Comparison of ENCODE assay signal across 26 mouse cellular contexts in genomic region chr1:185967816-185968215, GRCm38 (mm10).
DNase-seq lines count a peak whose midpoint lies in the region; ATAC-seq and TF ChIP-seq lines count a peak whose summit lies in the region.
"Had no signal": no experiment of that assay in that cellular context is flagged by ENCODE, and none has a peak within 500 bp of the region (broad histone marks: within the 10 kb centered on the region; RNA-seq: fewer than 3 reads in every experiment).

No protein-coding gene starts in this region.

- H3K4me2 ChIP-seq in limb, embryonic 14.5 days (replicated peaks; ENCODE audit: low read depth, low read length, severe bottlenecking): no peak overlapping the region
- H3K4me2 ChIP-seq in lung, embryonic 16.5 days (ENCODE audit: low read depth, low read length): no peak overlapping the region
- no peak overlapping the region for H3K4me2 ChIP-seq in embryonic facial prominence, embryonic 13.5 days
- no peak overlapping the region for H3K4me2 ChIP-seq in embryonic facial prominence, embryonic 15.5 days (replicated peaks)
- H3K4me2 ChIP-seq: embryonic facial prominence, embryonic 12.5 days; heart, embryonic 13.5 days; hindbrain, embryonic 14.5 days had no signal

- no peak for TF ChIP-seq CTCF in lung, adult 2 months (IDR thresholded peaks at IDR 0.05; ENCODE audit: insufficient read depth, low read length)

- no peaks in the 10 kb centered on the region for H3K27me3 ChIP-seq in limb, embryonic 14.5 days (ENCODE audit: control insufficient read depth, insufficient read depth, low read length)
- no peaks in the 10 kb centered on the region for H3K27me3 ChIP-seq in limb, embryonic 10.5 days (ENCODE audit: low read depth, poor library complexity, severe bottlenecking)
- no peaks in the 10 kb centered on the region for H3K27me3 ChIP-seq in lung, embryonic 16.5 days (ENCODE audit: control insufficient read depth, insufficient read depth, low read depth, low read length)
- H3K27me3 ChIP-seq in embryonic facial prominence, embryonic 13.5 days: peaks cover 9% of the 10 kb centered on the region; the same call in 1 of the 2 replicates
- H3K27me3 ChIP-seq in embryonic facial prominence, embryonic 15.5 days: no peaks in the 10 kb centered on the region
- H3K27me3 ChIP-seq: embryonic facial prominence, embryonic 12.5 days; heart, embryonic 13.5 days had no signal

- WGBS in limb, embryonic 14.5 days: 29% methylated on average over 6 of the region's 6 CpGs
- 77% methylated on average over 6 of the region's 6 CpGs for WGBS in limb, embryonic 10.5 days
- WGBS in lung, embryonic 16.5 days: 58% methylated on average over 6 of the region's 6 CpGs
- WGBS in lung, adult 2 months: 70% methylated on average over 6 of the region's 6 CpGs
- WGBS in embryonic facial prominence, embryonic 13.5 days: 36% methylated on average over 6 of the region's 6 CpGs
- WGBS in embryonic facial prominence, embryonic 15.5 days: 29% methylated on average over 6 of the region's 6 CpGs

- no peaks in the 10 kb centered on the region for H3K36me3 ChIP-seq in limb, embryonic 14.5 days (ENCODE audit: control insufficient read depth, insufficient read depth, low read length)
- H3K36me3 ChIP-seq in limb, embryonic 10.5 days: no peaks in the 10 kb centered on the region
- H3K36me3 ChIP-seq in lung, embryonic 16.5 days (ENCODE audit: control insufficient read depth, insufficient read depth, low read length): no peaks in the 10 kb centered on the region
- H3K36me3 ChIP-seq in embryonic facial prominence, embryonic 13.5 days: no peaks in the 10 kb centered on the region
- H3K36me3 ChIP-seq in embryonic facial prominence, embryonic 15.5 days: no peaks in the 10 kb centered on the region
- H3K36me3 ChIP-seq: embryonic facial prominence, embryonic 12.5 days; heart, embryonic 10.5 days; heart, embryonic 13.5 days had no signal

- peaks cover 12% of the 10 kb centered on the region; the same call in 1 of the 2 replicates for H3K4me1 ChIP-seq in limb, embryonic 14.5 days (ENCODE audit: control insufficient read depth, insufficient read depth, low read length)
- peaks cover 14% of the 10 kb centered on the region; the same call in 1 of the 2 replicates for H3K4me1 ChIP-seq in limb, embryonic 10.5 days
- peaks cover 4% of the 10 kb centered on the region; the same call in 1 of the 2 replicates for H3K4me1 ChIP-seq in lung, embryonic 16.5 days (replicated peaks; ENCODE audit: control insufficient read depth, insufficient read depth, low read length)
- H3K4me1 ChIP-seq in lung, adult 2 months (ENCODE audit: control insufficient read depth, insufficient read depth, low read length): no peaks in the 10 kb centered on the region; the same call in 1 of the 2 replicates
- peaks cover 19% of the 10 kb centered on the region for H3K4me1 ChIP-seq in embryonic facial prominence, embryonic 13.5 days
- peaks cover 17% of the 10 kb centered on the region for H3K4me1 ChIP-seq in embryonic facial prominence, embryonic 15.5 days

- TF ChIP-seq POLR2A in limb, embryonic 14.5 days (IDR thresholded peaks at IDR 0.05; ENCODE audit: borderline replicate concordance, extremely low read depth, insufficient read depth, insufficient read length): no peak
- TF ChIP-seq POLR2A in lung, adult 2 months (IDR thresholded peaks at IDR 0.05; ENCODE audit: borderline replicate concordance, extremely low read depth, low read depth, low read length): no peak

- no peak overlapping the region for H3K27ac ChIP-seq in limb, embryonic 14.5 days (replicated peaks; ENCODE audit: low read depth, low read length)
- H3K27ac ChIP-seq in limb, embryonic 10.5 days: no peak overlapping the region
- peak overlapping the region; percentile 76 for H3K27ac ChIP-seq in lung, embryonic 16.5 days (ENCODE audit: low read length)
- H3K27ac ChIP-seq in embryonic facial prominence, embryonic 13.5 days: 0 out of 2 replicates have a peak overlapping the region, but pooled peaks have one; percentile 8
- no peak overlapping the region; the same call in 1 of the 2 replicates for H3K27ac ChIP-seq in embryonic facial prominence, embryonic 15.5 days (replicated peaks)
- H3K27ac ChIP-seq: embryonic facial prominence, embryonic 12.5 days; gastrocnemius, adult 2 months; heart, embryonic 10.5 days; heart, embryonic 13.5 days; hindbrain, embryonic 14.5 days; hindbrain, postnatal 0 days had no signal

- DNase-seq in limb, embryonic 14.5 days (ENCODE audit: low spot score): no peak
- no peak for DNase-seq in limb, embryonic 10.5 days (ENCODE audit: low spot score)
- DNase-seq in lung, adult 2 months: no peak
- DNase-seq in right cerebral cortex, postnatal 10 days (ENCODE audit: low spot score in 2 of 2): no peak
- DNase-seq: adrenal gland, adult 8-10 months; adrenal gland, postnatal 25 days; cerebellum, adult 11-12 months; cerebellum, adult 8-10 months; cerebellum, postnatal 36 days; embryo, embryonic 11 days; forebrain, postnatal 0 days; gastrocnemius, adult 2 months; heart, adult 18-20 months; heart, postnatal 14 days; heart, postnatal 4 days had no signal

- peak; percentile 47; the same call in 1 of the 2 replicates for ATAC-seq in limb, embryonic 14.5 days (ENCODE audit: low FRiP score, low read depth)
- no peak for ATAC-seq in lung, embryonic 16.5 days (ENCODE audit: low read depth)
- ATAC-seq in embryonic facial prominence, embryonic 13.5 days (ENCODE audit: insufficient number of reproducible peaks, insufficient read depth, low FRiP score, low TSS enrichment, low read depth): no peak
- ATAC-seq in embryonic facial prominence, embryonic 15.5 days (ENCODE audit: insufficient number of reproducible peaks, low FRiP score, low TSS enrichment, low read depth): peak; percentile 70; the same call in 1 of the 2 replicates
- ATAC-seq: CD4-positive, CD25-positive, alpha-beta regulatory T cell, adult 4 months; forebrain, embryonic 14.5 days; forebrain, postnatal 0 days; hindbrain, postnatal 0 days; inflammation-experienced regulatory T-cells, adult 6 months had no signal

- H3K9me3 ChIP-seq in limb, embryonic 14.5 days (ENCODE audit: control insufficient read depth, low read length): no peaks in the 10 kb centered on the region
- no peaks in the 10 kb centered on the region for H3K9me3 ChIP-seq in limb, embryonic 10.5 days (replicated peaks)
- H3K9me3 ChIP-seq in lung, embryonic 16.5 days (ENCODE audit: control insufficient read depth, low read length): no peaks in the 10 kb centered on the region
- no peaks in the 10 kb centered on the region for H3K9me3 ChIP-seq in embryonic facial prominence, embryonic 13.5 days
- H3K9me3 ChIP-seq in embryonic facial prominence, embryonic 15.5 days (replicated peaks): no peaks in the 10 kb centered on the region
- H3K9me3 ChIP-seq: embryonic facial prominence, embryonic 12.5 days; heart, embryonic 10.5 days; heart, embryonic 13.5 days had no signal

- H3K9ac ChIP-seq in limb, embryonic 14.5 days (ENCODE audit: low read depth, low read length, severe bottlenecking): no peak overlapping the region
- H3K9ac ChIP-seq in lung, embryonic 16.5 days (ENCODE audit: low read length): no peak overlapping the region
- no peak overlapping the region for H3K9ac ChIP-seq in embryonic facial prominence, embryonic 13.5 days
- H3K9ac ChIP-seq in embryonic facial prominence, embryonic 15.5 days: no peak overlapping the region
- H3K9ac ChIP-seq: embryonic facial prominence, embryonic 12.5 days; forebrain, postnatal 0 days; heart, embryonic 13.5 days; hindbrain, embryonic 14.5 days had no signal

- no peak overlapping the region for H3K4me3 ChIP-seq in limb, embryonic 14.5 days (replicated peaks; ENCODE audit: low read length)
- no peak overlapping the region for H3K4me3 ChIP-seq in limb, embryonic 10.5 days
- H3K4me3 ChIP-seq in lung, embryonic 16.5 days (ENCODE audit: low read length): no peak overlapping the region
- H3K4me3 ChIP-seq in lung, adult 2 months (replicated peaks; ENCODE audit: extremely low read depth, low read depth, low read length): no peak overlapping the region
- H3K4me3 ChIP-seq in embryonic facial prominence, embryonic 13.5 days: no peak overlapping the region
- H3K4me3 ChIP-seq in embryonic facial prominence, embryonic 15.5 days (replicated peaks): no peak overlapping the region
- H3K4me3 ChIP-seq: embryonic facial prominence, embryonic 12.5 days; gastrocnemius, adult 2 months; heart, embryonic 10.5 days; heart, embryonic 13.5 days had no signal

Comparison
In these comparisons a context has a peak if more than half of its experiments do, and no peak if none do; other contexts are left out.
1. ATAC-seq: peak in limb, embryonic 14.5 days (single experiment) and embryonic facial prominence, embryonic 15.5 days (single experiment); none in lung, embryonic 16.5 days (single experiment) and embryonic facial prominence, embryonic 13.5 days (single experiment).
2. H3K27ac ChIP-seq: peak in lung, embryonic 16.5 days (single experiment) and embryonic facial prominence, embryonic 13.5 days (single experiment); none in limb, embryonic 14.5 days (single experiment), limb, embryonic 10.5 days (single experiment) and embryonic facial prominence, embryonic 15.5 days (single experiment).